Mouse (Mus musculus) spleen, embryonic (tissue): Measurements from ENCODE around the gene Pdhx.

Experiments used
- CTCF ChIA-PET: fragments of 350-600 bp; sonication (Branson Sonifier 250); formaldehyde crosslinking; loops from one replicate; lab custom pipeline; 2022; lab: Charles Lee

The Pdhx gene

GRCm38 (mm10) chr2:103066683-103067551 lies 6.4 kb downstream of the Pdhx start:
- CTCF ChIA-PET: no interaction called here

GRCm38 (mm10) chr2:103062865-103063264 lies 10.4 kb downstream of the Pdhx start:
- CTCF ChIA-PET: no interaction called here

- CTCF ChIA-PET: no interaction called here
Observed at GRCm38 (mm10) chr2:103058266-103058665, 15.0 kb downstream of the Pdhx start.

- CTCF ChIA-PET: interaction anchor here (0.7 kb wide), 1 partner anchor 271 kb away, joined by 5 read pairs; no protein-coding TSS in a partner anchor
Observed at GRCm38 (mm10) chr2:103055820-103056219, 17.5 kb downstream of the Pdhx start.

- CTCF ChIA-PET: no interaction called here
Observed at GRCm38 (mm10) chr2:103051937-103052893, 21.1 kb downstream of the Pdhx start.

- CTCF ChIA-PET: interaction anchor here (0.5 kb wide), 1 partner anchor 1961 kb away, joined by 4 read pairs; no protein-coding TSS in a partner anchor
Observed at GRCm38 (mm10) chr2:103045286-103045685, 28.0 kb downstream of the Pdhx start.

GRCm38 (mm10) chr2:103040896-103041295 lies 32.4 kb downstream of the Pdhx start:
- CTCF ChIA-PET: no interaction called here

- CTCF ChIA-PET: no interaction called here
Observed at GRCm38 (mm10) chr2:103037831-103038230, 35.5 kb downstream of the Pdhx start.

- CTCF ChIA-PET: no interaction called here
Observed at GRCm38 (mm10) chr2:103022728-103023127, 50.6 kb downstream of the Pdhx start.

- CTCF ChIA-PET: interaction anchor here (0.6 to 0.8 kb wide), 2 partner anchors 335 to 338 kb away, joined by 3 to 5 read pairs; no protein-coding TSS in a partner anchor
Observed at GRCm38 (mm10) chr2:103020191-103020987, 52.9 kb downstream of the Pdhx start.

GRCm38 (mm10) chr2:103018817-103019494 lies 54.4 kb downstream of the Pdhx start:
- CTCF ChIA-PET: interaction anchor here (0.7 to 0.9 kb wide), 2 partner anchors 45 to 274 kb away, joined by 3 read pairs; no protein-coding TSS in a partner anchor

- CTCF ChIA-PET: no interaction called here
Observed at GRCm38 (mm10) chr2:103017391-103017824, 55.9 kb downstream of the Pdhx start.

GRCm38 (mm10) chr2:103016089-103016488 lies 57.2 kb downstream of the Pdhx start:
- CTCF ChIA-PET: no interaction called here

GRCm38 (mm10) chr2:103012782-103013575 lies 60.3 kb downstream of the Pdhx start:
- CTCF ChIA-PET: interaction anchor here (1.1 kb wide), 1 partner anchor 209 kb away, joined by 4 read pairs; no protein-coding TSS in a partner anchor

- CTCF ChIA-PET: no interaction called here
Observed at GRCm38 (mm10) chr2:103008221-103008620, 65.1 kb downstream of the Pdhx start.

GRCm38 (mm10) chr2:103004599-103004998 lies 68.7 kb downstream of the Pdhx start:
- CTCF ChIA-PET: no interaction called here

- CTCF ChIA-PET: no interaction called here
Observed at GRCm38 (mm10) chr2:102999153-102999575, 74.1 kb downstream of the Pdhx start.

GRCm38 (mm10) chr2:102998356-102998755 lies 75.0 kb downstream of the Pdhx start:
- CTCF ChIA-PET: interaction anchor here (0.6 kb wide), 1 partner anchor 68 kb away, joined by 19 read pairs; no protein-coding TSS in a partner anchor

- CTCF ChIA-PET: interaction anchor here (0.6 kb wide), 1 partner anchor 68 kb away, joined by 19 read pairs; no protein-coding TSS in a partner anchor
Observed at GRCm38 (mm10) chr2:102997874-102998273, 75.4 kb downstream of the Pdhx start.
